Mouse (Mus musculus) bone marrow macrophage, adult 2 months (primary cell): ENCODE data around the gene Cys1.

Source experiments
- CTCF ChIP-seq: IDR thresholded peaks from 2 replicates; pipeline ENCODE4 v1.5.1; 2012; ENCODE audit warnings: low read depth, mild to moderate bottlenecking, low read length, moderate library complexity
- POLR2A ChIP-seq: IDR thresholded peaks from 2 replicates; pipeline ENCODE4 v1.6.1; 2012; ENCODE audit warnings: mild to moderate bottlenecking, low read depth, low read length, borderline replicate concordance

- no peak for TF ChIP-seq POLR2A
- TF ChIP-seq CTCF, result no peak
These were observed 30.8 kb upstream of the Cys1 start for GRCm38 (mm10) chr12:24712396-24712795.
